Mouse (Mus musculus) gastrocnemius, adult 8-10 months (tissue): Measurements from ENCODE around the gene Gm6169. TPM values are rescaled to one million over a fixed set of nuclear protein-coding genes. Genes with fewer than 3 reads are reported as not detected.
"Not testable (repeated sequence)": the region's sequence is repeated elsewhere in the genome, so short reads cannot be mapped to it uniquely, and the experiment has no call there.

ENCODE experiments used
- DNase-seq, 2 experiments: peaks; one replicate each; pipeline ENCODE4 v3.0.0; 2022; ENCODE audit warnings: low spot score in 2 of 2
- total RNA-seq, 4 experiments: library from RNA; stranded (reverse); gene quantifications; 2 replicates each; pipeline ENCODE4 v1.2.4; 2022

Gene Gm6169
- total RNA-seq, 4 experiments from 2014 or later, result 0.31 to 8.1 (median 5.0) TPM; not detected in 1

DNA sequence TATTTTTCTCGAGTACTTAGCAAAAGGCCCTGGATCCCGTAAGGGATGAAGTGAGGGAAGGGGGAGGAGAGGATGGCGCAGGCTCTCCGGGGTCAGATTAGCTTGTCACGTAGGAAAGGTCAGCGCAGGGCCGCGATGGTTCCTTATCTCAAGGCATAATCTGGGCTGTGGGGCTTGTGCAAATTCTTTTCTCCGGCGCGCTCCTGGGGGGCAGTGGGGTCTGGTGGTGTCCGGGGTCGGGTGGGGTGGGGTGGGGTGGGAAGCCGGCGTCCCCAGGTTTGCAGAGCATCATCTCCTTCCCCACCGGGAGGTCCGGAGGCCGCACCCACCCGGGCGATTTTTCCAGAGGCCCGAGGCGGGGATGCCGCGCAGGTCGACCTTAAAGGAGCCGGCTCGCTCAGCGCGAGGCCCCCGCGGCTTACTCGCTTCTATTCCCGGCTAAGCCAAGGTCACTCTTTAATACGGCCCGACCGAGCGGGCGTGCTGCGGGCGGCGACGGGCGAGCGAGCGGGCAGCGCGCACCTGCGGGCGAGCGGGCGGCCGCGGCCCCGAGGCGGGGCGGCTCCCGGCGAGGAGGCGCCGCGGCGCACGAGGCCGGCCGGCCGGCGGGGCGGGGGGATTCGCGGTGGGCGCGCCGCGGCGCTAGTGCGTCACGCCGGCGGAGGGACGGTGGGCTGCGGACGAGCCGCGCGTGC, 28.0 kb downstream of the Gm6169 start:
- no peak for DNase-seq

DNA sequence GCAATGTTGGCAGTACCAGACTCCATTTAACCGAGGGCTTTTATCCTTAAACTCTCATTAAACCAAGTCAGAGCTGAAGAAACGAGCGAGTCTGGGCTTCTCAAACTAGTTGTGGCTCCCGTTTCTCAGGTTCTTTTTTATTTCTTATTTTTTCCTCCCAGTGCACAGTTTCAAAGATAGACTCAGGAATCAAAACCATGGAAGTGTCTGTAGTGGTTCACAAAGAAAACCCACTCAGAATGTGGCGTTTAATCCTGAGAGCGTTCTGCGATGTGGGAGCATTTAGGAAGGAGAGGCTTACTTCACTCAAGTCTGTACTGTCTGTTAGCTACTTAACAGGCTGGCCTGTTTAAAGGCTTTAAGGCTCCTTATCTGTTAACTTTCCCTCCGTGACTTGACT, 30.9 kb downstream of the Gm6169 start:
- DNase-seq, result no peak

DNA sequence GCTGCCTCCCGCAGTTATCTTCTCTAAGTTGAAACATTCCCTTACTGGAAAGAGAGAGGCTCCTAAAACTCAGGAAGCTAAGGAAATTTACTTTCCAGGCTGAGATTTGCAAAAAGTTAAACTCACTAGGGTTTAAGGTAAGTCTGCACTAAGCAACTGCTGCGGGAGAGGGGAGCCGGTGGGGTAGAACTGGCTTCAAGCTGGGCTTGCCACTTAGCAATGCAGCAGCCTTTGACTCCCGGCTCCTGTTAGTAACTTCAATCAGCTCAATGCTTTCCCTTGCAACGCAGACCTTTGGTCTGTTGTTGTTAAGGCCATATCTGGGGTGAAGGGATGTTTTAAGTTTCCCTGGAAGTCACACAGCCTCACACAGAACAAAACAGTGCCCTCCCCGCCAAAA, 31.3 kb downstream of the Gm6169 start:
- no peak for DNase-seq

DNA sequence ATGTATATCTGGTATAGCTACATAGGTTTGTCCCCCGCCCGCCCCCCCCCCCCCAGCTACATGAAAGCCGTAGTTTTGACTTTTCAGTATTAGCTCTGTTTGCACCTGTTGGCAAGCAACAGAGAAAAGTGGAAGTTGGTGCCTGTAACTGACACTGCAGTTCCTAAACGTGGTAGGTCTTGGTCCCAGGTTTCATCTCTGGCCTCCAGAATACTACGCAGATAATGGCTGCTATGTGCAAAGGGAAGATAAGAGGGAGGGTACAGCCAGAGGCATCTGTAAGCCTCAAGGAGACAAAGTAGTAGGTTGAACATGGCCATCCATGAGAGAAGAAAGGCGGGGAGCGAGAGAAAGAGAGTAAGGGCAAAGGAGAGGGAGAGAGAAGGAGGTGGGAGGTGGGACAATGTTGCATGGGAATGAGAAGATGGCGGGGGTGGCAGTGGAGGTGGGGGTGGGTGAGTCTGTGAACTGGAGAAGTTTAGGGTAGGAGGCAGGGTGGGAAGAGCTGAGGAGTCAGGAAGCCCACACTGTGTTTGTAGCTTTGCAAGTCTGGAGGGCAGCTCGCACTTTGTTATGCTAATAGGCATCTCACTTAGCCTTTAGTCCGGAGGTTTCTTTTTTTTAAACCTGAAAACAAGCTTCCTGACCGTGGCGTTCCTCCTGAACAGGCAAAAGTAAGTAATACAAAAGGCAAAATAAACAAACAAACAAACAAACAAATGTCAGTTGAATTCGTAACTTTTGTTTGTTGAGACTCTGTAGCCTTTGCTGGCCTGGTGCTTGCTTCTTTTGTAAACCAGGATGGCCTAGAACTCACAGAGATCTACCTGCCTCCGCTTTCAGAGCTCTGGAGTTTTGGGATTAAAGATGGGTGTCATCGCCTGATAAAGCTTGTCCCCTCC, 32.1 kb downstream of the Gm6169 start, which contains the start of gene Fam169a:
Fam169a (plus strand) TSS at position 638 of the 902 bp plus-strand sequence.
- DNase-seq, result no peak

DNA sequence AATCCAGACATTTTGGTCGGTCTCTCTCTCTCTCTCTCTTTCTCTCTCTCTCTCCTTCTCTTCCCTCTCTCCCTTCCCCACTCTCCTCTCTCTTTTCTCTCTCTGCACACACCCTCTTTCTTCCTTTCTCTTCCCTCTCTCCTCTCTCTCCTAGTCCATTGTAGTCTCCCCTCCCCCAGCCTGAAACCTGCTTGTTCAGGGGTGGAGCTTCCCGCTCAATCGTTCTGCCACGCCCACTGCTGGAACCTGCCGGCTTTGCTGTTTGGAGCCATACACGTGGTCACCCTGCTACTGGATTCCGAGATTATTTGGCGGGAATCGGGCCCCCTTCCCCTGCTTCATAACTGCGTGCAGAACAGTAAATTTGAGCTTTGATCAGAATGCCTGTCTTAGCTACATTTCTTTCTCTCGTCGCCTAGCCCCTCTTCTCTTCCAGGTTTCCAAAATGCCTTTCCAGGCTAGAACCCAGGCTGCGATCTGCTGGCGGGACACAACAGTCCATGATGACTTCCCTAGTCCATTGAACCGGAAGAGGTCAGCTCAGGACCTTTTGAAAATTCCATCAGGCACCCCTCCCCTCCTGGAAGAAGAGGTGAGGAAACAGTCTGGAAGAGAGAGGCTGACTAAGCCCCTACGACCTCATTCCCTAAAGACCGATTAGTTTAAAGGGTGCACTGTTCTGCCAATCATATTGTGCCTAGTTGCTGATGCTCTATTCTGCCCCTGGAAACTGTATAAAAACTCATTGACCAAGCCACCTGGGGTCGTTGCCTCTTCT, 34.0 kb downstream of the Gm6169 start:
- not testable (repeated sequence) for DNase-seq

DNA sequence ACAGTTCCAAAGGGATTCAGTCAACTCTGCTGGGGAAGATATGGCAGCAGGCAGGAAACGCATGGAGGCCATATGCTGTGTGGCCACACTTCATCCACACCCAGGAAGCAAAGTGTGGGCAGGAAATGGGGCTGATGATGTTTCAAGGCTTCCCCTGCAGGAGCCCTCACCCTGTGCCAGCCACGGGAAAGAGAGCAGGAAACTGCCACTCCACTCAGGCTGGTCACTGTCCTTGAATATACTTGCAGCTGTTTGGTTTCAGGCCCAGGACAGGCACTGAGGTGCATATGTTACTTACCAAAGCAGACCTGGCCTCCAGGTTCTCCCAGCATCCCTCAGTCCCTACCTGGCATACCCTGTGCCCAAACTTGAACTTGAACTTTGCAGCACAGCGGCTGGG, 34.6 kb downstream of the Gm6169 start:
- no peak for DNase-seq

DNA sequence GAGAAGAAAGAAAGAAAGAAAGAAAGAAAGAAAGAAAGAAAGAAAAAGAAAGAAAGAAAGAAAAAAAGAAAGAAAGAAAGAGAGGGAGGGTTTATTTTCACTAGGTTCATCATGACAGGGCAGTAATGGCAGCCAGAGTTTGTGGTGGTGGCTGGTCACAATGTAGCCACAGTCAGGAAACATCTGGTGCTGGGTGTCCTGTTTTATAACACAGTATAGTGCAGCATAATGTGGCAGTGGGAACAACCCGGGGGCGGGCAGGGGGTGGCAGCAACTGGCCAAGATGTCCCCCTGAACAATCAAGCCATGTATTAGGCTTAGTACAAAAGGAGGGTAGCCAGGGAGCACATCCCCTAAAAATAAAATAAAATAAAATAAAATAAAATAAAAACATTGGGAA, 35.6 kb downstream of the Gm6169 start:
- no peak for DNase-seq

DNA sequence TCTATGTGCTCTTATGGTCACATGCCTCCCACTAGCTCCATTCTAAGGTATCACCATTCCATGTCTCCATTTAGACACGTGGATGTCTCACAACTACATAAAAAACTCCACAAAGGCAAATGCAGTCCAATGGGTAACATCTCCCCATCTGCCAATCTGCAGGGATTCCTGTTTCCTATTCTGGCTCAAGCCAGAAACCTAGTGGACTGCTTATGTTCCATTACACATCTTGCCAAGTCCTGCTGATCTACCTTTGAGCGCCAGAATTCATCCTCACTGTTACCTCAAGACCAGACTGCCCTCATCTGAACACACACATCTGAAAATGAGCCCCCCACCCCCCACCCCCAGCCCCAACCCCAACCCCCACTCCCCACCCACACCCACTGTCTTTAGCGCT, 36.9 kb downstream of the Gm6169 start:
- no peak for DNase-seq

DNA sequence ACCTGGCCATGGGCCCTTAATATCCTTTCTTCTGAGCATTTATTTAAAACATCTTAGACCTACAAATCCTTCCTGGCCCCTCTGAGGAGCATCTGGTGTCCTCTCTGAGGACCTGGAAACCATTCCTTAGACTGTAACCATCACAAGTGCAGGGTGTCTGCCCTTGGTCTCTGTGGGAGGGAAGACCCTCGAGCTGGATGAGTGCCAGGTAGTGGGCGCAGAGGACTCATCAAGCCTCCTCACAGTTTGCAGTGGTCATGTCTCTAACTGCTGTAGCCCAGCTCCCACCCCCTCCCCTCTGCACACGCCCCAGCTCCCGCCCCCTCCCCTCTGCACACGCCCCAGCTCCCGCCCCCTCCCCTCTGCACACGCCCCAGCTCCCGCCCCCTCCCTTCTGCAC, 38.7 kb downstream of the Gm6169 start:
- no peak for DNase-seq

DNA sequence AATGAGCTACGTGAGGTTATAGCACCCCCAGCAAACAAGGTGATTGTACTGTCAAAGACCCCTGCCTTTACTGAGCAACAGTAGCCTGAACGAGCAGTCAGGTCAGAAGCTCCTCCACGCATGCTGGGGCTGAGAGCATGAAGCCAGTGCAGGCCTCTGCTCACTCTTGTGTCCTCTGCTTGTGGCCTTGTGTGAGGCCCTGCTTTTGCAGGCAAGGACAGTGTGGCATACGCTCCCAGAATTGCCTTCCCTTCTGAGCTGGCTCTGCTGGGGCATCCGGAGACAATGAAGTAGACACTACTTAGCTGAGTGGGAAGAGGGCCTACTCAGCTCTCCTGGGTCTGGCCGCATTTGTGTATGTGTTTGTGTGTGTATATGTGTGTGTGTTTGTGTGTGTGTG, 39.3 kb downstream of the Gm6169 start:
- no peak for DNase-seq

DNA sequence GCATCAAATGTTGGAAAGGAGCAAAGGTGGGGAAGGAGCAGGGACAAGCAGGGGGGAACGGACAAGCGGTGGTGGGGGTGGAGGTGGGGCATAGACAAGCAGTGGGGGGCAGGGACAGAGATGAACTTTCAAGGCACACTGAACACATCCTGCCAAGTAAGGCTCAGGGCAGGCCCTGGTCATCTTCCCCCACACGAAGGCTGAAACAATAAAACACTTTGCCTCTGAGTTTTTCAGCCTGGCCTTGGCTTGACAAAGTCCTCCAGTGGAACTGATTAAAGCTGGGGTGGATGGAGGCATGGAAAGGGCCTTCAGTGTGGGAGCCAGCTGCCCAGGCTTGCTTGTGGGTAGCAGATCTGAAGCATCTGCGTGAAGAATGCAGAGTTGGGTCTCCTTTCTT, 41.2 kb downstream of the Gm6169 start:
- no peak for DNase-seq

DNA sequence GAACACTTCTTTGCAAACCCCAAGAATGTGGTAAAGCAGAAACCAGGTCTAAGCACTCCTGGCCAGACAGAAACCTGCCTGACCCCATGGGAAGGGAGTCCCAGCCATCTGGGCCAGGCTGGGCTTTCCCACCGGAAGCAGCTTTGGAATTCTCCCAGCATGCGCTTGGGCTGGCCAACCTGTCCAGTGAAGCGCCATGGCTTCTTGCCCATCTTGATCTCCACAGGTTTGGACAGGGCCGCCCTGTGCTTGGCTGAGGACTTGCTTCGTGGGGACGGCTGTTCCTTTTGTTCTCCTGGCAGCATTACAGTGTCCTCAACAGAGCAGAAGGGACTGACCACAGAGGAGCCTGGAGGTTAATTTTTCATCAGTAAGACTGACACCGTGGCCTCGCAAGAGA, 45.2 kb downstream of the Gm6169 start:
- DNase-seq, result no peak

DNA sequence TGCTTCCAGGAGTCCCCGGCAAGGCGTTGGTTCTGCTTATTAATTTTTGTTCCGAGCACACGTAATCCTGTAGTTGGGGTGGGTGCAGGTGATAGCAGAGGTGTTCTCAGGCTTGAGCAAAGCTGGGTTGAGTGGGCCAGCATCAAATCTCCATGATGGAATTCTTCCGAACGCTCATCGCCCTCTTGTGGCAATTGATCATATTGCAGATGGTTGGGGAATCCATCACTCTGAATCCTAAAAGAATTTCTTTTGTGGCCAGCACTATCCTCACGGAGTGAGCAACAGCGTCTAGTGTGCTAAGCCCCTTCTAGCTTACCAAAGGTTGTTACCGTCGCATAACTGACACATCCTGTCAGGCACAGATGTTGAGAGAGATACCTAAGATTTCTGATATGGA, 46.4 kb downstream of the Gm6169 start:
- no peak for DNase-seq

DNA sequence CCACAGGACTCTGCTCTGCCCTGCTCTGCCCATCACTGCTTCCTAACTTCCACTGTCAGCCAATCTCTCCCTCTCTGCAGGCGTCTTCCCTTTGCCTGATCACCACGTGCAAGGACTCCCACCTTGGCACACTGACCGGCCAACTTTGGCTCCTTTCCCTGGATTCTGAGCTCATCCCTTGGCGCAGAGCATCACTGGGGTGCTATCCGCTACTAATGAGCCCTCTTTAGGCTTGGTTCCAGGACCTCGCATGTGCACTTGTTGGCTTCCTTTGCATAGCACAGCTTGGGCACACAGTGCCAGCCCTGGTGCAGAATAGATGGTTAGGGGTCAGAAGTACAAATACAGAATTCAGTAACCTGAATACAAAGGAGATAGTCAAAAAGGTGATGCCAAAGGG, 47.9 kb downstream of the Gm6169 start:
- no peak for DNase-seq

Other genes starting within 250 kb of the Gm6169 start
- gene Gcnt4, start 174.5 kb downstream of the Gm6169 start, total RNA-seq, result under 1 TPM in 1 of 4 experiments, not detected in 3; 0.05 TPM
- not detected for gene 1700029F12Rik, start 64.9 kb downstream of the Gm6169 start, total RNA-seq
- under 1 TPM in 1 of 4 experiments, not detected in 3; 0.12 TPM for gene Fam169a, start 32.0 kb downstream of the Gm6169 start, total RNA-seq
- 10 to 100 TPM; 46.6 to 53.9 (median 51.7) TPM for gene Gfm2, start 38.7 kb upstream of the Gm6169 start, total RNA-seq
- gene Nsa2, start 38.7 kb upstream of the Gm6169 start, total RNA-seq, result 10 to 100 TPM; 32.5 to 42.2 (median 36.2) TPM
- gene Hexb, start 99.1 kb upstream of the Gm6169 start, total RNA-seq, result 1 to 10 TPM; 5.4 to 7.3 (median 6.4) TPM
- 1 to 10 TPM in 2 of 4 experiments, under 1 TPM in 2; 0.90 to 2.6 (median 1.1) TPM for gene Enc1, start 141.9 kb upstream of the Gm6169 start, total RNA-seq